Mouse (Mus musculus) ES-Bruce4 (cell line): ENCODE results near the gene Hoxa4. TPM values are rescaled to one million over a fixed set of nuclear protein-coding genes. Genes with fewer than 3 reads are reported as not detected.

Source experiments
- H3K27ac ChIP-seq: 2 replicates; pipeline ENCODE4 v1.5.1; 2012; ENCODE audit warnings: low read length, inconsistent platforms; ENCODE audit not compliant: insufficient read depth
- H3K27me3 ChIP-seq: 2 replicates; pipeline ENCODE4 v1.6.1; 2012; ENCODE audit warnings: mild to moderate bottlenecking, low read length, inconsistent platforms; ENCODE audit not compliant: control insufficient read depth, poor library complexity, insufficient read depth, severe bottlenecking
- H3K36me3 ChIP-seq: 2 replicates; pipeline ENCODE4 v1.6.1; 2012; ENCODE audit warnings: inconsistent platforms, mild to moderate bottlenecking, low read length, moderate library complexity; ENCODE audit not compliant: control insufficient read depth, poor library complexity, insufficient read depth, severe bottlenecking
- H3K4me1 ChIP-seq: one replicate; pipeline ENCODE4 v1.8.1; 2011; ENCODE audit warnings: low read length; ENCODE audit not compliant: control insufficient read depth, insufficient read depth
- H3K4me3 ChIP-seq: 2 replicates; pipeline ENCODE4 v1.5.1; 2011; ENCODE audit warnings: low read depth, mild to moderate bottlenecking, low read length
- H3K9ac ChIP-seq: 2 replicates; pipeline ENCODE4 v1.6.1; 2012; ENCODE audit warnings: low read depth, mild to moderate bottlenecking, inconsistent platforms; ENCODE audit not compliant: poor library complexity, severe bottlenecking
- H3K9me3 ChIP-seq: replicated peaks from 2 replicates; pipeline ENCODE4 v1.6.1; 2012; ENCODE audit warnings: mild to moderate bottlenecking, low read length, inconsistent platforms; ENCODE audit not compliant: control insufficient read depth, poor library complexity, insufficient read depth, severe bottlenecking
- CTCF ChIP-seq: IDR thresholded peaks from one replicate; pipeline ENCODE4 v1.8.1; 2011; ENCODE audit warnings: low read depth, low read length
- EP300 ChIP-seq: IDR thresholded peaks from 2 replicates; pipeline ENCODE4 v1.6.1; 2011; ENCODE audit warnings: low read depth, low read length; ENCODE audit not compliant: insufficient read depth
- POLR2A ChIP-seq: IDR thresholded peaks from one replicate; pipeline ENCODE4 v1.8.1; 2011; ENCODE audit warnings: low read length; ENCODE audit not compliant: insufficient read depth
- polyA plus RNA-seq: library from polyadenylated mRNA; stranded (reverse); fragments of >200 nt; gene quantifications from 2 replicates; pipeline ENCODE4 v1.2.4, GENCODE M21; 2011; ENCODE audit warnings: low read depth; ENCODE audit not compliant: missing spikeins, insufficient read depth, insufficient read length

Gene Hoxa4
- polyA plus RNA-seq, 1 experiment, result not detected

DNA sequence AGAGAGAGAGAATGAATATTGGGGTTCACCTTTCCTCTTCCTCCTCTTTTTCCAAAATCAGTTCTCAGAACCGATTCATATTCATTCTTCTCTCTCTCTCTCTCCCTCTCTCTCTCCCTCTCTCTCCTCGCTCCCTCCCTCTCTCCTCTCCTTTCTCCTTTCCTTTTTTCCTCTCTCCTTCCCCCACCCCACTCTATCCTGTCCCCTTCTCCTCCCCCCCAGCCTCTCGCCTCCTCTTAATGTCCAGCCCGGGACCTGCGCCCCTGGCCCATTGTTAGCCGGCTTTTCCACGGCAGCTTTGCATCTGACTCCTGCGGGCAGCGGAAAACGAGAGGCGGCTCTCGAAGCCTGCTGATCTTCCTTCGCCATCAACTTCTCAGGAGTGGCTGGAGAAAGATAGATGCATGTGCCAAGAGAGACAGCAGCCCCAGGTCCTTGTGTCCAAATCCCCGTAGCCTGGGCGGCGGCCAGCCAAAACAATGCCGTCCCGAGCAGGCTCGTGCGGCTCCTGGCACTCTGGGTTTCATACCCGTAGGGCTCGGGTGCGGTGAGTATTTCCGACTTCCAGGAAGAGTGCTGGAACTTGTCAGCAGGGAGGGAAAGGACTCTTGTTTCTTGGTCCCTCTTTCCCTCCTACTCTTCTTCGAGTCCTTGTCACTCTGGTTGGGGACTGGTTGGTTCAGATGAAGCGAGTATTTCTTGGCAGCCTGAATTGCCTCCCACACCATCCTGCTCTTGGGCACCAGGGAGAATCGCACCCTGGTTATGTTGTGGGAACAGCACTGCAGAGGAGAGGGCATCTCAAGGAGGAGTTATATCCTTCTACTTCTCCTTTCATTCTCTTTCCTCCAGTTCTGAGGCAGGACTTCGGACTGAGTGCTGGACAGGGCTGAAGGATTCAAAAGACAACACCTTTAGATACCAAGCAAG, 25.8 kb downstream of the Hoxa4 start:
- Histone ChIP-seq H3K9me3 (no peaks in the 10 kb centered on the region), H3K27ac (no peak overlapping the region), H3K27me3 (peaks cover 57% of the 10 kb centered on the region), H3K4me3 (no peak overlapping the region), H3K9ac (no peak overlapping the region), H3K36me3 (no peaks in the 10 kb centered on the region), H3K4me1 (peaks cover 2% of the 10 kb centered on the region)
- TF ChIP-seq CTCF (no peak), EP300 (no peak), POLR2A (no peak)

DNA sequence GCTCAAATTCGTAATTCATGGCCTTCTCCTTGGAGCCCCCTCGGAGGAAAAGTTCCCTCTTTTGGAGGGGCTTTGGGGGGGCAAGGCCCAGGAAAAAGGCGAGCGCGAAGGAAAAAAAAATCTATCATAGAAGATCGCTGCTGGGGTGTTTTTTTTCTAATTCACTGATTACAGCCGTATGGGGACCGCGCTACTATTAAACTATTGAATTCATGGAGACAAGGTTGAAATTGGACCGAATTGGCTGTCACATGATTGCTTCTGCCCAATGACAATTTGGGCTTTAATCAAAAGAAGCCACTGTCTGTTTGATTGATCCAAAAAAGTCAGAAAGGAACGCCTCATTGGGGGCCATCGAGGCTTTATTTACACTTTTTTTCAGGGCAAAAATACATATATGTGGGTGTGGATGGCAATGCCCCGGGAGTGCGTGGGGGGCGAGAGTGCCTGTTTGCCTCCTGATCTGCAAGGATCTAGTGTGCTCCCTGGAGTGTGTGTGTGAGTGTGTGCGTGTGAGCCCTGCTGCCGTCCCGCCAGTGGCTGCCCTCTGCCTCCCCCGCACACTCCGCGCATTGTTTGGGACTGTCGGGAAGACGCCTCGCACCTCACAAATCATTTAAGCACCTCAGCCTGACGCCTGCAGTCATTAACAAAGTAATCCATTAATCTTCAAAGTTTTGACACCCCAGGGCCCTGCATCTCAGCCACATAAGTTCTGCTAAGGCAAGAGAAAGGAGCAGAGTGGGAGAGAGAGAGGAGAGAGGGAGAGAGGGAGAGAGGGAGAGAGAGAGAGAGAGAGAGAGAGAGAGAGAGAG, 26.7 kb downstream of the Hoxa4 start, which contains the start of gene Hoxa2:
Gene Hoxa2, minus strand, starts transcription at position 206 of the 815 bp plus-strand sequence.
- TF ChIP-seq CTCF, result no peak
- no peak for TF ChIP-seq EP300
- TF ChIP-seq POLR2A, result no peak
- Histone ChIP-seq H3K9me3 (no peaks in the 10 kb centered on the region), H3K4me1 (peaks cover 4% of the 10 kb centered on the region), H3K27ac (no peak within 1 kb of the TSS), H3K27me3 (peaks cover 51% of the 10 kb centered on the region), H3K36me3 (no peaks in the 10 kb centered on the region), H3K4me3 (peak within 1 kb of the TSS; percentile 16; the same call in 1 of the 2 replicates), H3K9ac (peak within 1 kb of the TSS; percentile 21; the same call in 1 of the 2 replicates)

DNA sequence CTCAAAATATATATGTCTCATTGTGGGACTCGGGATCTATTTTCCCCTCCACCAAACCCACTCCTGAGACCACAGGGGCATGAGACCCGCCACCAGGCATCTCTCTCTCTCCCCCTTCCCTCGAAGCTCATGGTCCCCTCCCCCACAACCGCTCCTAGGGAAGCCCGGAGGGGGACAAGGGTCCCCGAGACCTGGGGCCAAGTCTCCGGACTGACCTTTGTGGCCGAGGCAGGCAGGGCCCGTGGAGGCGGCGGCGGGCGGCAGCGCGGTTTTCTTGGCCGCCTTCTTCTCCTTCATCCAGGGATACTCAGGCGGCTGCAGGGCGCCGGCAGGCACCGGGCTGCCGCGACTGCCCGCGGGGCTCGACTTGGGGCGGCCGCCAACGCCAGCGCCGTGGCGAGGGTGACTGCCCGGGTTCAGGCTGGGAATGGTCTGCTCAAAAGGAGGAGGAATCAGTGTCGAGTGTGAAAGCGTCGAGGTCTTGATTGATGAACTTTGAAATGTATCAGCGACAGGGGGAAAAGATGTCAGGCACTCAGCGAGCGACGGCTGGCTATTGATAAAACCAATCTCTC, 27.4 kb downstream of the Hoxa4 start:
- Histone ChIP-seq H3K27ac (no peak overlapping the region), H3K36me3 (no peaks in the 10 kb centered on the region), H3K27me3 (peaks cover 47% of the 10 kb centered on the region), H3K9ac (peak overlapping the region; percentile 21; the same call in 1 of the 2 replicates), H3K9me3 (no peaks in the 10 kb centered on the region), H3K4me3 (peak overlapping the region; percentile 16; the same call in 1 of the 2 replicates), H3K4me1 (peaks cover 7% of the 10 kb centered on the region)
- TF ChIP-seq EP300 (no peak), POLR2A (no peak), CTCF (no peak)

DNA sequence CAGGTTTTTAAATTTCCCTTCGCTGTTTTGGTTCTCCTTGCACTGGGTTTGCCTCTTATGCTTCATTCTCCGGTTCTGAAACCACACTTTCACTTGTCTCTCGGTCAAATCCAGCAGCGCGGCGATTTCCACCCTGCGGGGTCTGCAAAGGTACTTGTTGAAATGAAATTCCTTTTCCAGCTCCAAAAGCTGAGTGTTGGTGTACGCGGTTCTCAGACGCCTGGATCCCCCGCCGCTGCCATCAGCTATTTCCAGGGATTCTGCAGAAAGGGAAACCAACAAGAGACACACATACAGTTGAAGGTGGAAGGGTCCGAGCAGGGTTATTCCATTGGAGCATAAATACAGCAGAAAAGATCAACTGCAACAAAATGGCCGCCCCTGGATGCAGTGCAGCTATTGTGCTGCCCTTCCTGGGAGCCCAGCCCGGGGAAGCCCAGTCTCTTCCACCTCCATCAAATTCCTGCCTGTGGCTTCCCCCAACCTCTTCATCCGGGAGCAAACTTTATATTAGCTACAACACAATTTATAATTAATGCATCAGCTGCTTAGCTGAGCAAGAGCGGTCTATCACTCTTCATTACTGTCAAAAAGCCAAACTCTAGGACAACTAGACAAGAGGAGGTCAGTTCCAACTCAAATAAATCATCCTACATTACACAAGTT, 28.1 kb downstream of the Hoxa4 start:
- peaks cover 43% of the 10 kb centered on the region for H3K27me3 ChIP-seq
- no peak overlapping the region for H3K4me3 ChIP-seq
- peaks cover 7% of the 10 kb centered on the region for H3K4me1 ChIP-seq
- no peak for TF ChIP-seq EP300
- no peak for TF ChIP-seq POLR2A
- TF ChIP-seq CTCF, result no peak
- H3K9ac ChIP-seq, result no peak overlapping the region
- no peak overlapping the region for H3K27ac ChIP-seq
- no peaks in the 10 kb centered on the region for H3K36me3 ChIP-seq
- no peaks in the 10 kb centered on the region for H3K9me3 ChIP-seq

DNA sequence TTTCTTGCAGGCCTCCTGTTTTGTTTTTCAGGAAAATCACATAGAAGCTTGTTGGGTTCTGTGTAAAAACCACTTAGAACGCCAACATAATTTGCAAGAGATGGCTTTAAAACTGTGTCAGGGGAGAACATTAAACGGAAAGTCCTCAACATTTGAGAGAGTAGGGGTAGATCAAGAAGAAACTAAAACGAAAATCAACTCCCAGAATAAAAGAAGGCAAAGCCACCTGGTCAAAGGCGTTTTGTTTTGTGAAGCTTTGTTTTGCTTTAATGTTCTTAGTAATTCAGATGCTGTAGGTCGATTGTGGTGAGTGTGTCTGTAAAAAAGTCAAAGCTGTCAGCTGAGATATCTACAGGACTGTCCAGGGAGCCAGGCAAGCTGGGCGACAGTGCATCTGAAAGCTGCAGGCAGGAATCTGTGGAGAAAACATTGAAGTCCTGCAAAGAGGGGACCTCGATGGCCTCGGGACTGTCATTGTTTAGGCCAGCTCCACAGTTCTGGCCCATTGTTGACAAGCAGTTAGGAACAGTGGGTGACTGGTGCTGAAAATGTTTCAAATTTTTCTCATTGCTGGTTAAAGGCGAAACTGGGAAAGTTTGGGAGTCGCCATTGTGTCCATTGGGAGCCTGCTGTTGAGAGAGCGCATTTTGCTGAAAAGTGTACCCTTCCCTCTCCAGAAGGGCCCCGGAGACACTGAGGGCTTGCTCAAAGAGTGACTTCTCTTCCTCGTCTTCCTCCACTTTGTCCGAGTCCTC, 28.8 kb downstream of the Hoxa4 start:
- TF ChIP-seq CTCF, result no peak
- no peak for TF ChIP-seq POLR2A
- no peak for TF ChIP-seq EP300
- peaks cover 40% of the 10 kb centered on the region for H3K27me3 ChIP-seq
- H3K4me1 ChIP-seq, result peaks cover 7% of the 10 kb centered on the region
- no peak overlapping the region for H3K27ac ChIP-seq
- H3K9me3 ChIP-seq, result no peaks in the 10 kb centered on the region
- H3K36me3 ChIP-seq, result no peaks in the 10 kb centered on the region
- no peak overlapping the region for H3K4me3 ChIP-seq
- H3K9ac ChIP-seq, result no peak overlapping the region
